Mouse (Mus musculus): ENCODE measurements around the gene Gm11756. TPM values are rescaled to one million over a fixed set of nuclear protein-coding genes. Genes with fewer than 3 reads are reported as not detected.
"Not testable (repeated sequence)": the region's sequence is repeated elsewhere in the genome, so short reads cannot be mapped to it uniquely, and the experiment has no call there.

The Gm11756 gene
- total RNA-seq (2021), result 1 to 10 TPM; 3.9 to 4.6 TPM
- polyA plus RNA-seq (2012; rRNA removed), result 2.7 and 4.0 TPM in 2 replicates
- long read RNA-seq, partial matches to known transcripts, result 0 of 5 reads
- long read RNA-seq, other reads (novel, unspliced or antisense), result 5 of 5 reads

GRCm38 (mm10) chr4:73920660-73921059 is at the start of gene Gm11756:
Gm11756 (minus strand) TSS chr4:73920760.
- H3K4me3 ChIP-seq; DNase-seq; intact Hi-C loops (cut with DNase I); H3K27me3 ChIP-seq (ENCODE audit: control insufficient read depth, insufficient read depth, low read length); H3K79me2 ChIP-seq (replicated peaks; ENCODE audit: control insufficient read depth, insufficient read depth, low read length); H3K9ac ChIP-seq (ENCODE audit: low read depth, low read length); H3K27ac ChIP-seq; H3K4me1 ChIP-seq (ENCODE audit: control insufficient read depth, insufficient read depth, low read length); H3K36me3 ChIP-seq (ENCODE audit: control insufficient read depth, insufficient read depth, low read length): not testable (repeated sequence)
- WGBS, result 73% methylated on average over 6 of the region's 6 CpGs

GRCm38 (mm10) chr4:73950375-73950896 is 29.9 kb upstream of the Gm11756 start, which contains the start of gene 2310002L09Rik:
2310002L09Rik (minus strand) TSS chr4:73950846.
- TF ChIP-seq EP300 (IDR thresholded peaks at IDR 0.05; ENCODE audit: insufficient read depth, low read depth, low read length) (no peak), POLR2A (IDR thresholded peaks at IDR 0.05; ENCODE audit: insufficient read depth, low read depth, low read length) (no peak; the same call in 1 of the 2 replicates), CTCF (IDR thresholded peaks at IDR 0.05) (no peak)
- H3K79me2 ChIP-seq (replicated peaks; ENCODE audit: control insufficient read depth, insufficient read depth, low read length), result no peaks in the 10 kb centered on the region
- H3K27ac ChIP-seq, result peak within 1 kb of the TSS; percentile 68
- DNase-seq, result no peak
- no peaks in the 10 kb centered on the region; the same call in 1 of the 2 replicates for H3K4me1 ChIP-seq (ENCODE audit: control insufficient read depth, insufficient read depth, low read length)
- H3K36me3 ChIP-seq (ENCODE audit: control insufficient read depth, insufficient read depth, low read length), result no peaks in the 10 kb centered on the region
- H3K4me3 ChIP-seq, result peak within 1 kb of the TSS; percentile 7; the same call in 1 of the 2 replicates
- intact Hi-C loops (cut with DNase I), result no loop called here
- H3K27me3 ChIP-seq (ENCODE audit: control insufficient read depth, insufficient read depth, low read length), result no peaks in the 10 kb centered on the region
- no peak within 1 kb of the TSS; the same call in 1 of the 2 replicates for H3K9ac ChIP-seq (ENCODE audit: low read depth, low read length)
- 70% methylated on average over 8 of the region's 8 CpGs for WGBS

- H3K4me1 ChIP-seq (ENCODE audit: control insufficient read depth, insufficient read depth, low read length); intact Hi-C loops (cut with DNase I); H3K27me3 ChIP-seq (ENCODE audit: control insufficient read depth, insufficient read depth, low read length); DNase-seq; H3K4me3 ChIP-seq; H3K9ac ChIP-seq (ENCODE audit: low read depth, low read length); H3K27ac ChIP-seq; H3K79me2 ChIP-seq (replicated peaks; ENCODE audit: control insufficient read depth, insufficient read depth, low read length); H3K36me3 ChIP-seq (ENCODE audit: control insufficient read depth, insufficient read depth, low read length): not testable (repeated sequence)
- no CpG with 5 or more reads among the region's 4 CpGs for WGBS
Measured at GRCm38 (mm10) chr4:73905853-73906252, 14.7 kb downstream of the Gm11756 start, which contains the start of gene Gm13871. Gm13871 (minus strand) TSS chr4:73905953.

- H3K4me1 ChIP-seq (ENCODE audit: control insufficient read depth, insufficient read depth, low read length); DNase-seq; H3K27me3 ChIP-seq (ENCODE audit: control insufficient read depth, insufficient read depth, low read length); H3K9ac ChIP-seq (ENCODE audit: low read depth, low read length); H3K36me3 ChIP-seq (ENCODE audit: control insufficient read depth, insufficient read depth, low read length); intact Hi-C loops (cut with DNase I); H3K27ac ChIP-seq; H3K4me3 ChIP-seq; H3K79me2 ChIP-seq (replicated peaks; ENCODE audit: control insufficient read depth, insufficient read depth, low read length): not testable (repeated sequence)
- no CpG with 5 or more reads among the region's 4 CpGs for WGBS
Measured at GRCm38 (mm10) chr4:73891012-73891411, 29.5 kb downstream of the Gm11756 start, which contains the start of gene Gm11757. Gm11757 (minus strand) TSS chr4:73891112.

DNA sequence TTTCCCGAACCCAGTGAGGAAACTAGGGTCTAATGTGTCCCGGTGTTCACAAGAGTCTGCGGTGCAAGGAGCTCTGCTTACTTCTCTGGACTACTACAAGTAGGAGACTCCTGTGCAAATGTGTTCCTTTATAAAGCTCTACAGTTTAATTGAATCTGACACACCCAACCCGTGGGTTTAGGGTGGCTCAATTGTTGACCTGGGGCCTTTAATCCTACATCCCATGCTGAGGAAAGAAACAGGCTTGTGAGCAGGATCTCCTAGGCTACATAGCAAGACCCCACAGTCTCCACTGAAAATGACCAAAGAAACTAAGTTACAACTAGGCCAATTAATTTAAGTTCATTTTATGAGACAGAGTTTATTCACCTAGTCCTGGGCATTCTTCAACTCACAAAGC is 44.4 kb downstream of the Gm11756 start, which contains the start of gene Gm11758:
TSS of gene Gm11758 (minus strand) at position 101 of the 400 bp plus-strand sequence.
- H3K36me3 ChIP-seq (ENCODE audit: control insufficient read depth, insufficient read depth, low read length); H3K27me3 ChIP-seq (ENCODE audit: control insufficient read depth, insufficient read depth, low read length); H3K9ac ChIP-seq (ENCODE audit: low read depth, low read length); H3K79me2 ChIP-seq (replicated peaks; ENCODE audit: control insufficient read depth, insufficient read depth, low read length); H3K27ac ChIP-seq; intact Hi-C loops (cut with DNase I); H3K4me1 ChIP-seq (ENCODE audit: control insufficient read depth, insufficient read depth, low read length); H3K4me3 ChIP-seq; DNase-seq: not testable (repeated sequence)
- no CpG with 5 or more reads among the region's 4 CpGs for WGBS

Other genes starting within 250 kb of the Gm11756 start
- gene Gm428, start 237.2 kb downstream of the Gm11756 start, total RNA-seq (2021), result not detected
- gene Gm428, start 237.2 kb downstream of the Gm11756 start, polyA plus RNA-seq (2012; rRNA removed), result not detected in 2 replicates
- gene Rasef, start 129.8 kb downstream of the Gm11756 start, total RNA-seq (2021), result under 1 TPM; 0.60 to 0.77 TPM
- 0.32 and 0.51 TPM in 2 replicates for gene Rasef, start 129.8 kb downstream of the Gm11756 start, polyA plus RNA-seq (2012; rRNA removed)
- not detected for gene Gm11758, start 44.5 kb downstream of the Gm11756 start, total RNA-seq (2021)
- not detected in 2 replicates for gene Gm11758, start 44.5 kb downstream of the Gm11756 start, polyA plus RNA-seq (2012; rRNA removed)
- gene Gm11757, start 29.6 kb downstream of the Gm11756 start, total RNA-seq (2021), result not detected
- gene Gm11757, start 29.6 kb downstream of the Gm11756 start, polyA plus RNA-seq (2012; rRNA removed), result not detected in 2 replicates
- not detected for gene Gm13871, start 14.8 kb downstream of the Gm11756 start, total RNA-seq (2021)
- not detected in 2 replicates for gene Gm13871, start 14.8 kb downstream of the Gm11756 start, polyA plus RNA-seq (2012; rRNA removed)
- gene 2310002L09Rik, start 30.1 kb upstream of the Gm11756 start, total RNA-seq (2021), result 10 to 100 TPM; 38.2 to 42.9 TPM
- 17.1 and 42.1 TPM in 2 replicates for gene 2310002L09Rik, start 30.1 kb upstream of the Gm11756 start, polyA plus RNA-seq (2012; rRNA removed)
- under 1 TPM in 1 of 2 experiments, not detected in 1; 0.14 TPM for gene Frmd3, start 92.7 kb upstream of the Gm11756 start, total RNA-seq (2021)
- gene Frmd3, start 92.7 kb upstream of the Gm11756 start, polyA plus RNA-seq (2012; rRNA removed), result 0.04 TPM in 1 of 2 replicates, not detected in the other

Data from heart, adult 2 months (tissue).